Mouse (Mus musculus) kidney, adult 10 weeks (tissue): Measurements from ENCODE around the gene Rasgef1a. TPM values are rescaled to one million over a fixed set of nuclear protein-coding genes. Genes with fewer than 3 reads are reported as not detected.

Experiments
- polyA plus RNA-seq: library from polyadenylated mRNA; stranded (reverse); fragments of 350-450 nt; fragmentation: Illumina TruSeq; extraction: RNeasy Lipid Tissue Mini Kit (QIAGEN cat#74804); gene quantifications from one replicate; pipeline ENCODE4 v1.2.3, GENCODE M21; 2014; ENCODE audit warnings: low read depth, low replicate concordance

Rasgef1a gene
- 0.44 TPM for polyA plus RNA-seq

GRCm38 (mm10) chr6:118010756-118011615 lies at the start of gene Rasgef1a:
TSS of gene Rasgef1a (plus strand) at chr6:118011438.

GRCm38 (mm10) chr6:118138731-118139709 lies 127.8 kb downstream of the Rasgef1a start, which contains the start of gene Csgalnact2:
TSS of gene Csgalnact2 (minus strand) at chr6:118139140.

Other genes with a start within 250 kb of the Rasgef1a start
- gene Zfp637, start 170.3 kb upstream of the Rasgef1a start, polyA plus RNA-seq, result 13.5 TPM
- gene Zfp239, start 149.3 kb upstream of the Rasgef1a start, polyA plus RNA-seq, result 4.1 TPM
- 333 TPM for gene Hnrnpf, start 111.1 kb upstream of the Rasgef1a start, polyA plus RNA-seq
- 14.9 TPM for gene Fxyd4, start 73.7 kb upstream of the Rasgef1a start, polyA plus RNA-seq
- 54.6 TPM for gene Csgalnact2, start 127.7 kb downstream of the Rasgef1a start, polyA plus RNA-seq
- gene Ret, start 186.3 kb downstream of the Rasgef1a start, polyA plus RNA-seq, result 0.16 TPM